Mouse (Mus musculus) kidney, postnatal 0 days (tissue): ENCODE data around the gene Mrm2. TPM values are rescaled to one million over a fixed set of nuclear protein-coding genes. Genes with fewer than 3 reads are reported as not detected.
A peak's percentile ranks its signal among the peaks of the same experiment; 100 is the strongest.

Experiments used
- ATAC-seq: fragments of 200-750 bp; cut with Nextera tagmentation; replicated peaks from 2 replicates; pipeline ENCODE4 v1.8.0; 2017; ENCODE audit warnings: low read depth, moderate number of reproducible peaks, moderate TSS enrichment, moderate library complexity; ENCODE audit not compliant: low FRiP score
- DNase-seq: peaks from one replicate; pipeline ENCODE4 v3.0.0-alpha.2; 2016; ENCODE audit warnings: low spot score
- H3K27ac ChIP-seq: fragments of 300-500 bp; sonication (generic); 2 replicates; pipeline ENCODE4 v1.5.1; 2014; ENCODE audit warnings: mild to moderate bottlenecking
- H3K27me3 ChIP-seq: fragments of 300-500 bp; sonication (generic); 2 replicates; pipeline ENCODE4 v1.6.1; 2014; ENCODE audit warnings: low read length, mixed read lengths; ENCODE audit not compliant: insufficient read depth
- H3K36me3 ChIP-seq: fragments of 300-500 bp; sonication (generic); 2 replicates; pipeline ENCODE4 v1.6.1; 2014; ENCODE audit warnings: low read length, mixed read lengths; ENCODE audit not compliant: insufficient read depth
- H3K4me1 ChIP-seq: fragments of 300-500 bp; sonication (generic); replicated peaks from 2 replicates; pipeline ENCODE4 v1.6.1; 2014; ENCODE audit warnings: antibody characterized with exemption, low read length, mixed read lengths; ENCODE audit not compliant: insufficient read depth
- H3K4me2 ChIP-seq: fragments of 300-500 bp; sonication (generic); 2 replicates; pipeline ENCODE4 v1.6.1; 2014; ENCODE audit warnings: mild to moderate bottlenecking, low read length, moderate library complexity, mixed read lengths
- H3K4me3 ChIP-seq: fragments of 300-500 bp; sonication (generic); replicated peaks from 2 replicates; pipeline ENCODE4 v1.5.1; 2014; ENCODE audit warnings: low read depth, low read length
- H3K9ac ChIP-seq: fragments of 300-500 bp; sonication (generic); 2 replicates; pipeline ENCODE4 v1.6.1; 2014; ENCODE audit warnings: low read depth, low read length
- H3K9me3 ChIP-seq: fragments of 300-500 bp; sonication (generic); replicated peaks from 2 replicates; pipeline ENCODE4 v1.6.1; 2016; ENCODE audit warnings: low read length, inconsistent platforms, mixed read lengths
- CTCF ChIP-seq: IDR thresholded peaks from 2 replicates; pipeline ENCODE4 v1.5.1; 2016; ENCODE audit warnings: antibody characterized with exemption, low read depth, mild to moderate bottlenecking, moderate library complexity
- WGBS: fragments of 180-500 bp; shearing (Covaris S2); extraction: QIAGEN DNeasy Blood & Tissue Kit; methylation state at CpG from one replicate; pipeline ENCODE4 v1.1.7; 2014; 5-methylcytosine and 5-hydroxymethylcytosine counted together
- polyA plus RNA-seq: library from polyadenylated mRNA; unstranded; fragments of >200 nt; fragmentation: Nextera tagmentation; extraction: Ambion mirVana; gene quantifications from 2 replicates; pipeline ENCODE4 v1.2.1, GENCODE M21; 2015

The Mrm2 gene
- polyA plus RNA-seq, 1 experiment from 2014 or later: 17.3 TPM

DNA sequence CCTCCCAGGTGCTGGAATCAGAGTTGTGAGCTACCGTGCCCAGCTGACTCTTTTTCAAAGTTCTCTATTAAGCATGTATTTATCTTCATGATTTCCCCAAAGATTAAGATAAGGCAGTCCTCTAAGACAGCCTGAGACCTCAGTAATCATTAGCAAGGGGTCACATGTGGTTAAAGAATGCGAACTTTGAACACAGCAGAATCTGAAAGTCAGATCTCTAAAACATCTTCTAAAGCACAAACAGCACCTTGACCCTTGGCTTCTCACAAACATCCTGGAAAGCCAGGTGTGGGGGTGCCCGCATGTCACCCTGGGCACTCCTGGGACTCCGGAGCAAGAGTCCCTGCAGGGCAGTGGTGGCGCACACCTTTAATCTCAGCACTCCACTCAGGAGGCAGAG, 32.7 kb upstream of the Mrm2 start:
- Histone ChIP-seq H3K4me3 (no peak overlapping the region), H3K4me1 (no peaks in the 10 kb centered on the region; the same call in 1 of the 2 replicates), H3K27ac (peak overlapping the region; percentile 42; the same call in 1 of the 2 replicates), H3K4me2 (no peak overlapping the region), H3K36me3 (no peaks in the 10 kb centered on the region), H3K27me3 (no peaks in the 10 kb centered on the region), H3K9ac (no peak overlapping the region), H3K9me3 (no peaks in the 10 kb centered on the region)
- no peak for TF ChIP-seq CTCF
- DNase-seq: no peak
- 78% methylated on average over 5 of the region's 5 CpGs for WGBS
- peak; percentile 27; the same call in 1 of the 2 replicates for ATAC-seq

DNA sequence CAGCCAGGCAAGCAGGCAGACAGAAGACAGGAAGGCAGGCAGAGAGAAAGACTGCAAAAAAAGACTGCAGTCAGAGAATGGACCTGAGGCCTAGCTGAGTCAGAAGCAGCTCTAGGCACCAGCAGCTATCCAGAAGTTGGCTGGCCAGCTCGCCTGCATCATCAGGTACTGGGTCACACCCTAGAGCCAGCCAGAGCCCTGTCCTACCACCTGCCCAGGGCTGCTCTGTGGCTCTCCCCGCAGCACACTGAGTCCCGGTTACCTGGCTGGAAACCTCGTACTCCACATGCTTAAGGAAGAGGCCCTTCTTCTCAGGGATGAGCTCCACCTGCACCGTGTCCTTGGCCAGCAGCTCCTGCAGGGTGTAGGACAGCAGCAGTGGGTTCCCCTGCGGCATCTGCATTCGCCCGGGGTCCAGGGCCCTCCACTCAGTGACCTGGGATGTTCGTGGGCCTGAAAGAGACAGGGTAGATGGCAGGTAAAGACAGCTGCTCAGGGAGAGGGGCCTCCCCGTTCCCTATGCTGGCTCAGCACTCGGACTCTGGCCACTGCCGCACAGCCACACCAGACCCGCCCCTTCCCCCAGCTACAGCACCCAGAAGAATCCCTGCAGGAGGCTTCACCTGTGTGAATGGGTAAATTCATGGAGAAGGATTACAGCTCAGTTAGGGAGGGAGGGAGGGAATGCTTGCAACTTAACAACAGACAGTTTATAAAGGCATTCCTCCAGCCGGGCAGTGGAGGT, 28.4 kb upstream of the Mrm2 start:
- H3K9ac ChIP-seq: no peak overlapping the region
- no peak for DNase-seq
- H3K4me2 ChIP-seq: no peak overlapping the region
- no peak for TF ChIP-seq CTCF
- peak; percentile 59; the same call in 1 of the 2 replicates for ATAC-seq
- 81% methylated on average over 14 of the region's 14 CpGs for WGBS
- no peaks in the 10 kb centered on the region for H3K9me3 ChIP-seq
- no peak overlapping the region for H3K4me3 ChIP-seq
- 0 out of 2 replicates have a peak, but pooled peaks cover 18% of the 10 kb centered on the region for H3K36me3 ChIP-seq
- no peaks in the 10 kb centered on the region for H3K4me1 ChIP-seq
- no peaks in the 10 kb centered on the region for H3K27me3 ChIP-seq
- H3K27ac ChIP-seq: peak overlapping the region; percentile 8; the same call in 1 of the 2 replicates

DNA sequence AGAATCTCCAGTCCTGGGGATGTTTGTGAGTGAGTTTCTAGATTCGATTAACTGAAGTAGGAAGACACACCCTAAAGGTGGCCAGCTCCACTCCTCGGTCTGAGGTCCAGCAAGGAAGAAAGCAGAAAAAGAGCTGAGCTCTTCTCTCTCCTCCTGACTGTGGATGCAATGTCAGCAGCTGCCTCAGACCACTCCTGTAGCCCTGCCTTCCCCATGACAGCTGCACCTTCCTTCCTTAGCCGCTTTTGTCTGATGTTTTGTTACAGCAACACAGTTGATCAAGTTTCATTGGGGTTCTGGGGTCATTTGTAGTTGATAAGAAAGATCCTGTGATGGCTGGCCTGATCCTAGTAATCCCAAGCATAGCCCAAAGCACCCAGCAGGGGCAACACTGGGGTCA, 25.8 kb upstream of the Mrm2 start:
- H3K4me2 ChIP-seq: no peak overlapping the region
- ATAC-seq (no peak), DNase-seq (no peak)
- no peaks in the 10 kb centered on the region for H3K9me3 ChIP-seq
- H3K9ac ChIP-seq: no peak overlapping the region
- no peak overlapping the region for H3K4me3 ChIP-seq
- no peaks in the 10 kb centered on the region for H3K27me3 ChIP-seq
- H3K4me1 ChIP-seq: no peaks in the 10 kb centered on the region
- no peak for TF ChIP-seq CTCF
- no peak overlapping the region for H3K27ac ChIP-seq
- H3K36me3 ChIP-seq: peaks cover 33% of the 10 kb centered on the region
- WGBS: 80% methylated on average over 3 of the region's 3 CpGs

DNA sequence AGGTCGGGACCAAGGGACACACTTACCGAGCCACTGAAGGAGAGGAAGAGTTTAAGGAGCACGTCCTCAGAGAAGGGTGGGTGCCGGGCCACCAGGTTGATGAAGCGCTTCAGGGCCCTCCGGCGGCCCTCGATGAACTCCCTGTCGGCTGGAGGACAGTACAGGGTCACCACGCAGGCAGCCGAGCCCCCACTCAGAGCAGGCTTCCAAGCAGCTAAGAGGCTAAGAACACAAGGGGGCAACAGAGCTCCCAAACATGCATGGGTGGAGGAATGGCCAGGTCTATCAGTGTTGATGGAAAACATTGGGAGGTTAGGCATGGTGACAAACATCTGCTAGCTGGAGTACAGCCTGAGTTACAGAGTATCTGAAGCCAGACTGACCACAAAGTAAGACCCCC, 24.2 kb upstream of the Mrm2 start:
- DNase-seq (peak; percentile 29), ATAC-seq (no peak)
- no peaks in the 10 kb centered on the region for H3K4me1 ChIP-seq
- no peak overlapping the region for H3K4me3 ChIP-seq
- no peaks in the 10 kb centered on the region for H3K27me3 ChIP-seq
- no peaks in the 10 kb centered on the region for H3K9me3 ChIP-seq
- H3K36me3 ChIP-seq: peaks cover 34% of the 10 kb centered on the region
- H3K27ac ChIP-seq: no peak overlapping the region
- H3K4me2 ChIP-seq: no peak overlapping the region
- WGBS: 71% methylated on average over 11 of the region's 11 CpGs
- H3K9ac ChIP-seq: no peak overlapping the region
- peak; percentile 52; the same call in 1 of the 2 replicates for TF ChIP-seq CTCF

DNA sequence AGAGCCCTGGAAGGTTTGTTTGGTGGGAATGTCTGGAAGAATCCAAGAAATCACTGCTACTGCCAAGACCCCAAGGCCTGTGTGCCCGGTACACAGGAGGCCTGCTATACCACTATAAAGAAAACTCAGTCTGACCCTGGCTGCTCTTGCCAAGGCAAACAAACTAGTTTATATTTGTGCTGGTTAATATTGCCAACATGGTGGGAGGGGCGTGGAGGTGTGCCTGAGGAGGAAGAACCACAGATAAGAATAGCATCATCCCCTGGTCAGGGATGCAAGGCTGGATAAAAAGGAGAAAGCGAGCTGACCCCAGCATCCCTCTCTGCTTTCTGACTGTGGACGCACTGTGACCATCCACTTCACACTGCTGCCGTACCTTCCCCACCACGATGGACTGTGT, 20.7 kb upstream of the Mrm2 start:
- no peak overlapping the region for H3K27ac ChIP-seq
- ATAC-seq: no peak
- H3K36me3 ChIP-seq: peaks cover 32% of the 10 kb centered on the region
- H3K9me3 ChIP-seq: no peaks in the 10 kb centered on the region
- no peak for TF ChIP-seq CTCF
- H3K4me1 ChIP-seq: no peaks in the 10 kb centered on the region
- no peaks in the 10 kb centered on the region for H3K27me3 ChIP-seq
- H3K4me3 ChIP-seq: no peak overlapping the region
- 90% methylated on average over 6 of the region's 6 CpGs for WGBS
- no peak overlapping the region for H3K9ac ChIP-seq
- H3K4me2 ChIP-seq: no peak overlapping the region
- DNase-seq: no peak

DNA sequence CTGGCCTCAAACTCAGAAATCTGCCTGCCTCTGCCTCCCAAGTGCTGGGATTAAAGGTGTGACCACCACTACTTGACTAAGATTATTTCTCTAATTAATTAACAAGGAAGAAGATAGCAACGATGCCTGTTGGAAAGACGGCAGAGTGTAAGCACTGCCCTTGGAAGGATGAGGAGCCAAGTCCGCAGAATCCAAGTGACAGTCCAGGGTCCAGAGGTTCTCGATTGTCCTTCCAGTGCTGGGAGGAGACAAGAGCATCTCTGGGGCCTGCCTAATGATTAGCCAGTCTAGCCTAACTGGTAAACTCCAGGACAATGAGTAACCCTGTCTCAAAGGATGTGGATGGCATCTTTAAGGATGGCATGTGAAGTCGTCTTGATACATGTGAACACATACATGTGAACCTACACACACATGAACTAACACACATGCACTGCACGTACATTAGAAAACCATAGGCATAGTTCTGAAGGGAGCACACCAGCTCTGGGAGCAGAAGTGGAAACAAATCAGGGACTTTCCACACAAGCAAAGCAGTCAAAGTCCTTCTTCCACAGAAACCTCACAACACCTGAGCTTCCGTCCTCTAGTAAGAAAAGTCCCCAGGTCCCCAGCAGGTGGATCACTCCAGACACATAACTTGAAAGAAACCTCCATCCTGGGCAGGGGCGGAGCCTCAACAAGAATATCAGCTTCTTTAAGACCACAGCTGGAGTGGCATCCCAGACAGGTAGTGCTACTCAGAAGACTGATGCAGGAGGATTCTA, 19.2 kb upstream of the Mrm2 start:
- Histone ChIP-seq H3K36me3 (peaks cover 37% of the 10 kb centered on the region), H3K4me2 (no peak overlapping the region), H3K9me3 (no peaks in the 10 kb centered on the region), H3K27ac (no peak overlapping the region), H3K27me3 (no peaks in the 10 kb centered on the region), H3K9ac (no peak overlapping the region), H3K4me1 (no peaks in the 10 kb centered on the region), H3K4me3 (no peak overlapping the region)
- 86% methylated on average over 8 of the region's 8 CpGs for WGBS
- DNase-seq (no peak), ATAC-seq (peak; percentile 59; the same call in 1 of the 2 replicates)
- TF ChIP-seq CTCF: no peak
